Mouse (Mus musculus) layer of hippocampus, adult 18-20 months (tissue): ENCODE data around the gene Clca4a. TPM values are rescaled to one million over a fixed set of nuclear protein-coding genes. Genes with fewer than 3 reads are reported as not detected.

Experiments used
- total RNA-seq, 2 experiments: library from RNA; stranded (reverse); gene quantifications; 2 replicates each; pipeline ENCODE4 v1.2.3; 2021

The Clca4a gene
- total RNA-seq, 2 experiments from 2014 or later, result not detected

Other genes starting within 250 kb of the Clca4a start
- under 1 TPM; 0.08 to 0.20 TPM for gene Clca3a1, start 214.1 kb downstream of the Clca4a start, total RNA-seq
- under 1 TPM in 1 of 2 experiments, not detected in 1; 0.61 TPM for gene Clca3a2, start 155.6 kb downstream of the Clca4a start, total RNA-seq
- gene Clca3b, start 125.7 kb downstream of the Clca4a start, total RNA-seq, result not detected
- gene Clca4b, start 42.5 kb downstream of the Clca4a start, total RNA-seq, result not detected
- gene Clca1, start 57.7 kb upstream of the Clca4a start, total RNA-seq, result under 1 TPM in 1 of 2 experiments, not detected in 1; 0.07 TPM
- not detected for gene Clca2, start 124.4 kb upstream of the Clca4a start, total RNA-seq
- 10 to 100 TPM; 17.0 to 17.7 TPM for gene Odf2l, start 143.5 kb upstream of the Clca4a start, total RNA-seq